Comparison of ENCODE assay signal across 8 mouse cellular contexts in genomic region chr11:43626927-43627645, GRCm38 (mm10). TPM values are rescaled to one million over a fixed set of nuclear protein-coding genes. Genes with fewer than 3 reads are reported as not detected.
A peak's percentile ranks its signal among the peaks of the same experiment; 100 is the strongest.
DNase-seq lines count a peak whose midpoint lies in the region; ATAC-seq and TF ChIP-seq lines count a peak whose summit lies in the region.
"Had no signal": no experiment of that assay in that cellular context is flagged by ENCODE, and none has a peak within 500 bp of the region (broad histone marks: within the 10 kb centered on the region; RNA-seq: fewer than 3 reads in every experiment).

No protein-coding gene starts in this region.

- H3K4me2 ChIP-seq in lung, embryonic 14.5 days, result peak overlapping the region; percentile 54
- H3K4me2 ChIP-seq in forebrain, embryonic 12.5 days, result peak overlapping the region; percentile 41
- H3K4me2 ChIP-seq in stomach, embryonic 15.5 days, result peak overlapping the region; percentile 53

- peak; percentile 10; the same call in 1 of the 2 replicates for ATAC-seq in lung, embryonic 14.5 days (ENCODE audit: insufficient read depth)
- ATAC-seq in forebrain, embryonic 12.5 days (ENCODE audit: low FRiP score), result no peak
- no peak for ATAC-seq in stomach, embryonic 15.5 days (ENCODE audit: insufficient read depth, low FRiP score, low read depth)

- no peaks in the 10 kb centered on the region for H3K36me3 ChIP-seq in lung, embryonic 14.5 days (ENCODE audit: insufficient read depth)
- no peaks in the 10 kb centered on the region for H3K36me3 ChIP-seq in forebrain, embryonic 12.5 days (replicated peaks)
- no peaks in the 10 kb centered on the region for H3K36me3 ChIP-seq in limb, embryonic 10.5 days
- no peaks in the 10 kb centered on the region for H3K36me3 ChIP-seq in stomach, embryonic 15.5 days

- peak overlapping the region; percentile 69 for H3K27ac ChIP-seq in lung, embryonic 14.5 days (ENCODE audit: low read depth)
- H3K27ac ChIP-seq in forebrain, embryonic 12.5 days, result 0 out of 2 replicates have a peak overlapping the region, but pooled peaks have one; percentile 46
- peak overlapping the region; percentile 61 for H3K27ac ChIP-seq in limb, embryonic 10.5 days
- H3K27ac ChIP-seq in stomach, embryonic 15.5 days, result peak overlapping the region; percentile 70

- 0 out of 2 replicates have a peak overlapping the region, but pooled peaks have one; percentile 10 for H3K4me3 ChIP-seq in lung, embryonic 14.5 days (ENCODE audit: low read depth, low read length)
- H3K4me3 ChIP-seq in forebrain, embryonic 12.5 days (replicated peaks), result no peak overlapping the region
- peak overlapping the region; percentile 34; the same call in 1 of the 2 replicates for H3K4me3 ChIP-seq in limb, embryonic 10.5 days
- 0 out of 2 replicates have a peak overlapping the region, but pooled peaks have one; percentile 16 for H3K4me3 ChIP-seq in stomach, embryonic 15.5 days (replicated peaks)

- no peak for TF ChIP-seq CTCF in lung, embryonic 14.5 days (IDR thresholded peaks at IDR 0.05; ENCODE audit: low read depth)

- H3K27me3 ChIP-seq in lung, embryonic 14.5 days (ENCODE audit: insufficient read depth, low read length), result no peaks in the 10 kb centered on the region
- H3K27me3 ChIP-seq in forebrain, embryonic 12.5 days, result no peaks in the 10 kb centered on the region
- H3K27me3 ChIP-seq in limb, embryonic 10.5 days (ENCODE audit: low read depth, poor library complexity, severe bottlenecking), result no peaks in the 10 kb centered on the region
- no peaks in the 10 kb centered on the region for H3K27me3 ChIP-seq in stomach, embryonic 15.5 days (replicated peaks)

- peak overlapping the region; percentile 16; the same call in 1 of the 2 replicates for H3K9ac ChIP-seq in lung, embryonic 14.5 days
- H3K9ac ChIP-seq in forebrain, embryonic 12.5 days, result 0 out of 2 replicates have a peak overlapping the region, but pooled peaks have one; percentile 36
- no peak overlapping the region for H3K9ac ChIP-seq in stomach, embryonic 15.5 days

- no peak for DNase-seq in lung, embryonic 14.5 days
- no peak for DNase-seq in lung, postnatal 36 days
- DNase-seq in limb, embryonic 10.5 days (ENCODE audit: low spot score), result no peak
- no peak for DNase-seq in layer of hippocampus, postnatal 25 days (ENCODE audit: extremely low spot score in 1 of 2, low spot score in 1 of 2)
- no peak for DNase-seq in adrenal gland, adult 18-20 months (ENCODE audit: low spot score in 2 of 2)

- H3K9me3 ChIP-seq in lung, embryonic 14.5 days (ENCODE audit: low read depth, low read length), result no peaks in the 10 kb centered on the region
- H3K9me3 ChIP-seq in forebrain, embryonic 12.5 days, result no peaks in the 10 kb centered on the region
- no peaks in the 10 kb centered on the region for H3K9me3 ChIP-seq in limb, embryonic 10.5 days (replicated peaks)
- H3K9me3 ChIP-seq in stomach, embryonic 15.5 days, result no peaks in the 10 kb centered on the region

- 33% methylated on average over 18 of the region's 18 CpGs for WGBS in lung, embryonic 14.5 days
- WGBS in forebrain, embryonic 12.5 days, result 34% methylated on average over 18 of the region's 18 CpGs
- WGBS in limb, embryonic 10.5 days, result 32% methylated on average over 18 of the region's 18 CpGs
- 41% methylated on average over 18 of the region's 18 CpGs for WGBS in stomach, embryonic 15.5 days

- H3K4me1 ChIP-seq in lung, embryonic 14.5 days (ENCODE audit: insufficient read depth), result peaks cover 12% of the 10 kb centered on the region
- peaks cover 16% of the 10 kb centered on the region for H3K4me1 ChIP-seq in forebrain, embryonic 12.5 days
- H3K4me1 ChIP-seq in limb, embryonic 10.5 days, result peaks cover 17% of the 10 kb centered on the region
- peaks cover 14% of the 10 kb centered on the region for H3K4me1 ChIP-seq in stomach, embryonic 15.5 days

RNA-seq across cellular contexts. Expression of gene Fabp6, which starts 25.7 kb away (rescaled TPM):
- not detected in 2 replicates for polyA plus RNA-seq in lung, embryonic 14.5 days (2014; fragmentation: Nextera tagmentation; extraction: Ambion mirVana)
- not detected in 2 replicates for polyA plus RNA-seq in forebrain, embryonic 12.5 days (2016; fragmentation: Nextera tagmentation; extraction: Ambion mirVana)
- polyA plus RNA-seq in limb, embryonic 10.5 days (2016; fragmentation: Nextera tagmentation; extraction: Ambion mirVana), result not detected in 2 replicates
- 0.84 and 11.2 TPM in 2 replicates for polyA plus RNA-seq in stomach, embryonic 15.5 days (2015; fragmentation: Nextera tagmentation; extraction: Ambion mirVana)
- total RNA-seq in layer of hippocampus, postnatal 25 days (2021), result not detected
- total RNA-seq in adrenal gland, adult 18-20 months (2021), result not detected
- total RNA-seq: layer of hippocampus, adult 18-20 months had no signal

RNA-seq across cellular contexts. Expression of gene 4933415A04Rik, which starts 40.2 kb away (rescaled TPM):
- polyA plus RNA-seq in lung, embryonic 14.5 days (2014; fragmentation: Nextera tagmentation; extraction: Ambion mirVana), result 6.9 and 7.6 TPM in 2 replicates
- 5.8 and 6.1 TPM in 2 replicates for polyA plus RNA-seq in forebrain, embryonic 12.5 days (2016; fragmentation: Nextera tagmentation; extraction: Ambion mirVana)
- 9.7 and 11.2 TPM in 2 replicates for polyA plus RNA-seq in limb, embryonic 10.5 days (2016; fragmentation: Nextera tagmentation; extraction: Ambion mirVana)
- 3.5 and 3.8 TPM in 2 replicates for polyA plus RNA-seq in stomach, embryonic 15.5 days (2015; fragmentation: Nextera tagmentation; extraction: Ambion mirVana)
- total RNA-seq in layer of hippocampus, postnatal 25 days (2021), result 1 to 10 TPM; 1.5 to 1.6 TPM
- total RNA-seq in adrenal gland, adult 18-20 months (2021), result under 1 TPM; 0.43 to 0.48 TPM

RNA-seq across cellular contexts. Expression of gene Pwwp2a, which starts 54.7 kb away (rescaled TPM):
- 40.3 and 47.1 TPM in 2 replicates for polyA plus RNA-seq in lung, embryonic 14.5 days (2014; fragmentation: Nextera tagmentation; extraction: Ambion mirVana)
- 44.9 and 48.4 TPM in 2 replicates for polyA plus RNA-seq in forebrain, embryonic 12.5 days (2016; fragmentation: Nextera tagmentation; extraction: Ambion mirVana)
- 30.6 and 34.4 TPM in 2 replicates for polyA plus RNA-seq in limb, embryonic 10.5 days (2016; fragmentation: Nextera tagmentation; extraction: Ambion mirVana)
- polyA plus RNA-seq in stomach, embryonic 15.5 days (2015; fragmentation: Nextera tagmentation; extraction: Ambion mirVana), result 23.8 and 28.0 TPM in 2 replicates
- total RNA-seq in layer of hippocampus, postnatal 25 days (2021), result 10 to 100 TPM; 66.8 to 72.4 TPM
- 10 to 100 TPM; 26.6 to 27.1 TPM for total RNA-seq in adrenal gland, adult 18-20 months (2021)
